Mouse (Mus musculus): ENCODE measurements around the gene Itch. TPM values are rescaled to one million over a fixed set of nuclear protein-coding genes. Genes with fewer than 3 reads are reported as not detected.

The Itch gene
- polyA plus RNA-seq, 1 experiment from 2014 or later, result 49.4 TPM

DNA sequence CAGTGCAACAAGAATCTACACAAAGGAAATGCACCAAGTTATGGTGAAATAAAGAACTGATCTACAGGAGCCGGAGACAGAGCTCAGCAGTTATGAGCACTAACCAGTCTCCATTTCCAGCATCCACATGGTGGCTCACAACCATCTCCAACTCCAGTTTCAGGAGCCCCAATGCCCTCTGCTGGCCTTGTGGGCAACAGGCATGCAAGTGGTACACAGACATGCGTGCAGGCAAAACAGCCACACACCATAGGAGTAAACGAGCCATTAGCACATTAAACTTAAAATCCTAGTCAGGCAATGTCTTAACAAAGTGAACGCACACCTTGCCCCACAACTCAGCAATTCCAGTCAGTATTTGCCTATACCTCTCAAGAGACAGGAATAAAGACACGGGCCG is 138.6 kb downstream of the Itch start:
- no peak for ATAC-seq (ENCODE audit: insufficient read depth, low FRiP score, low read depth)
- no peak overlapping the region for H3K4me3 ChIP-seq (replicated peaks)

DNA sequence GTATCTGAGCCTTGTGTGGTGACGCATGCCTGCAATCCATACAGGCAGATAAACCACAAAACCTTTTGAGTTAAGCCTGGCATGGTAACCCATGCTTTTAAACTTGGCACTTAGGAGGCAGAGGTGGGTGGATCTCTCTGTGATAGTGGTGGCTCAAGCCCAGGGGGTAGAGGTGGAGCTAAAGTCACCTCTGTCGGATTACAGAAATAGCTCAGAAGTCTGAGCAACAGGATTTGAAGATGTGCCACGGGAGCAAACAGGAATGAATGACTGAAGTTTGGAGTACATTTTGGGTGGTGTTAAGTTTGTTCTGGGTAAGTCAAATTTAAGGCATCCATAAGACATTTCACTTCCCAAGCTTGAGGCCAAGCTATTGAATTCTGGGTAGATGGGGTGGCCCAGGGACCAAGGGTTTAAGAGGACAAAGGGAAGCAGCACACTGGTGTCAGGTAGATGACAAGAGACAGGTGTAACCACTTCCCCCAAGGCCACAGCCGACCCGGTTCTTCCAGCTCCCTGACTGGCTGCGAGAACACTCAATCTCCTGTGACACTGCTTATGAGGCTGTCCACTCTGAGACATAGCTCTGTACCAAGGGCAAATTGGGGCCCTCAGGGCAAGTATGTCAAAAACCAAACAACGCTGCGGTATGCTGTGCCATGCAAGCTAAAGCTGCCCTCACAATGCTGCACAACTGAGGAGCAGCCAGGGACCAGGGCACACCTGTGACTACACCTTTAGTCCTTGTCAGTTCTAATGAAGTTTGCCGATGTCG is 139.3 kb downstream of the Itch start:
- Histone ChIP-seq H3K4me2 (no peak overlapping the region), H3K9me3 (no peaks in the 10 kb centered on the region), H3K4me1 (peaks cover 5% of the 10 kb centered on the region; the same call in 1 of the 2 replicates), H3K9ac (no peak overlapping the region), H3K4me3 (replicated peaks) (no peak overlapping the region), H3K36me3 (no peaks in the 10 kb centered on the region), H3K27ac (no peak overlapping the region), H3K27me3 (replicated peaks) (no peaks in the 10 kb centered on the region)
- WGBS, result 66% methylated on average over 10 of the region's 10 CpGs
- ATAC-seq (ENCODE audit: insufficient read depth, low FRiP score, low read depth), result no peak

More for the DNA sequence above, 138.6 kb downstream of the Itch start:
- H3K27ac ChIP-seq, result no peak overlapping the region
- H3K36me3 ChIP-seq, result no peaks in the 10 kb centered on the region
- 82% methylated on average over 6 of the region's 6 CpGs for WGBS
- no peaks in the 10 kb centered on the region for H3K27me3 ChIP-seq (replicated peaks)
- H3K4me2 ChIP-seq, result no peak overlapping the region
- H3K4me1 ChIP-seq, result no peaks in the 10 kb centered on the region
- no peaks in the 10 kb centered on the region for H3K9me3 ChIP-seq
- H3K9ac ChIP-seq, result no peak overlapping the region

DNA sequence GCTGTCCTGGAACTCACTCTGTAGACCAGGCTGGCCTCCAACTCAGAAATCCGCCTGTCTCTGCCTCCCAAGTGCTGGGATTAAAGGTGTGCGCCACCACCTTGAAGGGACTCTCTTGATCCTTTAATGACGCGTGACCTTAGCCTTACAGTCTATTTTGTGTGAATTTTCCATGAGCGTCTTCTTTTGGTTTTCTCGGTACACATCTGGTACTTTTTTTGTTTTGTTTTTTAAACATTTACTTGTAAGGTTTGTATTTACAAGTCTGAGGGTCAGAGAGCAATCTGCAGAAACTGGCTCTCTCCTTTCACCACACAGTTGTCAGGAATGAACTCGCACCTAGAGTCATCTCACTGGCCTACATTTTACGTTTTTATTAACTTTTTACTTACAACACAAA is 140.3 kb downstream of the Itch start:
- no peak overlapping the region for H3K27ac ChIP-seq
- H3K9me3 ChIP-seq, result no peaks in the 10 kb centered on the region
- H3K4me2 ChIP-seq, result no peak overlapping the region
- WGBS, result 87% methylated on average over 8 of the region's 8 CpGs
- ATAC-seq (ENCODE audit: insufficient read depth, low FRiP score, low read depth), result no peak
- H3K27me3 ChIP-seq (replicated peaks), result no peaks in the 10 kb centered on the region
- no peaks in the 10 kb centered on the region for H3K36me3 ChIP-seq
- no peak overlapping the region for H3K4me3 ChIP-seq (replicated peaks)
- H3K9ac ChIP-seq, result no peak overlapping the region
- H3K4me1 ChIP-seq, result peaks cover 8% of the 10 kb centered on the region; the same call in 1 of the 2 replicates

DNA sequence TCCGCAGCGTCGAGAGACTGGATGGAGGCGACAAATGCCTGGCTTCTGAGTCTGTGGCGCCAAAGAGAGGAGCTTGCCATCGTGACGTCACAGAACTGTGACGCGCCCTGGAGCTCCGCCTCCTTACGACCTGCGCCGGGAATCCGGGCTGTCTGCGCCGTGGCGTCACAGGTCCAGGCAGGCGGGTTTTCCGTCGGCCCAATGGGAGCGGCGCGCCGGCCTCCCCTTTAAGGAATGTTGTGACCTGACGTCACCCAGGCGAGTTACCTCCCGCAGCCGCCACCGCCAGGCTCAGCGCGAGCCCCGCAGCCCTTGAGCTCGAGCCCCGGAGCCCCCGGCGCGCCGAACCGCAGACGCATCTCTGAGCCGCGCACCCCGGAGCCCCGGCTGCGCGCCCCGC is 142.9 kb downstream of the Itch start, which contains the start of gene Map1lc3a:
TSS of gene Map1lc3a (plus strand) at position 103 of the 400 bp plus-strand sequence.
- Histone ChIP-seq H3K27me3 (replicated peaks) (no peaks in the 10 kb centered on the region), H3K9ac (peak within 1 kb of the TSS; percentile 85), H3K36me3 (no peaks in the 10 kb centered on the region; the same call in 1 of the 2 replicates), H3K9me3 (no peaks in the 10 kb centered on the region), H3K4me1 (peaks cover 8% of the 10 kb centered on the region; the same call in 1 of the 2 replicates), H3K4me3 (replicated peaks) (peak within 1 kb of the TSS; percentile 99), H3K27ac (peak within 1 kb of the TSS; percentile 90), H3K4me2 (peak within 1 kb of the TSS; percentile 77)
- whole genome bisulfite sequencing, result under 1% methylated on average over 47 of the region's 47 CpGs
- ATAC-seq (ENCODE audit: insufficient read depth, low FRiP score, low read depth), result peak; percentile 88

Other genes with a start within 250 kb of the Itch start
- 92.7 and 94.8 TPM in 2 replicates for gene Eif2s2, start 240.6 kb upstream of the Itch start, polyA plus RNA-seq (2015; fragmentation: Nextera tagmentation; extraction: Ambion mirVana)
- 2.6 and 3.1 TPM in 2 replicates for gene Gm14226, start 115.2 kb upstream of the Itch start, polyA plus RNA-seq (2015; fragmentation: Nextera tagmentation; extraction: Ambion mirVana)
- gene Ahcy, start 59.0 kb upstream of the Itch start, polyA plus RNA-seq (2015; fragmentation: Nextera tagmentation; extraction: Ambion mirVana), result 63.5 and 72.9 TPM in 2 replicates
- 342 and 358 TPM in 2 replicates for gene Dynlrb1, start 103.0 kb downstream of the Itch start, polyA plus RNA-seq (2015; fragmentation: Nextera tagmentation; extraction: Ambion mirVana)
- gene Map1lc3a, start 142.8 kb downstream of the Itch start, polyA plus RNA-seq (2015; fragmentation: Nextera tagmentation; extraction: Ambion mirVana), result 179 and 183 TPM in 2 replicates
- 54.6 and 56.6 TPM in 2 replicates for gene Pigu, start 223.9 kb downstream of the Itch start, polyA plus RNA-seq (2015; fragmentation: Nextera tagmentation; extraction: Ambion mirVana)
- 19.9 and 24.4 TPM in 2 replicates for gene Trp53inp2, start 247.6 kb downstream of the Itch start, polyA plus RNA-seq (2015; fragmentation: Nextera tagmentation; extraction: Ambion mirVana)